Mouse (Mus musculus): ENCODE data around the gene Slx1b. TPM values are rescaled to one million over a fixed set of nuclear protein-coding genes. Genes with fewer than 3 reads are reported as not detected.

Gene Slx1b
- polyA plus RNA-seq, 1 experiment from 2014 or later: 7.1 TPM

DNA sequence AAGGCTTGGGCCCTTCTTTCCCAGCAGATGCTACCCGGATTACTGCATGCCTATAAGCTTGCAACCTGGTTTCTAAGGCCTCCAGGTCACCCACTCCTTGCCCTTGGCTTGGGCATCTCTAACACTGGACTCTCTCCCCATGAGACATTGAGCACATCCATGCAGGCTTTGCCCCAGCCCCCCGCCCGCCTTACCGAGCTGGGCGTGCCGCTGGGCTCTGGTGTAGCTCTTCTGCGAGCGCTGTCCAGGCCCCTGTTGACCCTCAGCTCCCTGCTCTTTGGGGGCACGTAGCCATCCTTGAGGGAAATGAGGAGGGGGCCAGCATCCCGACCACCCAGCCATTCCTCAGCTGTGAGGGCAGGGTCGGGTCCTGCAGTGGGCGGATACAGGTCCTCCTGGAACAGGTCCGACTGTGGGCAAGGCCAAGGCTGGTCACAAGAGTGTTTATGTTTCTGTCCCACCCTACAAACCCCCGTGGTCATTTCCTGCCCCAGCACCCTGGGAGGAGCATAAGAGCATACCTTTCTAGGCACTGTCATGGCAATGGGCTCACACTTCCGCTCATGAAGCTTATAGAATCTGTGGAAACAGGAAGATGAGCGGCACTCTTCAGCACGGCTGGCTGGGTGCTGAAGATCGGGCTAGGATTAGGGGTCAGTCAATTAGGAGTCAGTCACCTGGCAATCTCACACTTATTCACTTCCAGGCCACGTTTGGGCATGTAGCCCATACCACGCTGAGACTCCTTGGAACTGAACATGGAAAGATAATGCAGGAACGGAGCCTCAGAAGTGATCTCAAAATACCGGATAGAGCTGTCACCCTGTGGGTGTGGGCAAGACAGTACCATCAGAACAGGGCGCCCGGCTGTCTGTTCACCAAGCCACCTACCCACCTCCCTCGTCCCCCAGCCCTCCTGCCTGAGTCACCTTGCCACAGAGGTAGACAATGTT, 4.8 kb upstream of the Slx1b start:
- H3K4me1 ChIP-seq (replicated peaks; ENCODE audit: insufficient read depth, low read length): peaks cover 16% of the 10 kb centered on the region
- H3K4me2 ChIP-seq (ENCODE audit: low read length): no peak overlapping the region
- H3K36me3 ChIP-seq (ENCODE audit: insufficient read depth, low read length): no peaks in the 10 kb centered on the region
- WGBS: 82% methylated on average over 25 of the region's 25 CpGs
- H3K27me3 ChIP-seq (ENCODE audit: insufficient read depth, low read length): no peaks in the 10 kb centered on the region; the same call in 1 of the 2 replicates
- H3K4me3 ChIP-seq (replicated peaks; ENCODE audit: low read depth, low read length): no peak overlapping the region
- ATAC-seq (replicated peaks; ENCODE audit: low FRiP score, low read depth) (no peak), DNase-seq (ENCODE audit: low spot score) (no peak)
- no peaks in the 10 kb centered on the region for H3K9me3 ChIP-seq (replicated peaks; ENCODE audit: low read length)
- H3K27ac ChIP-seq: no peak overlapping the region
- TF ChIP-seq CTCF (IDR thresholded peaks at IDR 0.05; ENCODE audit: low read depth): no peak
- H3K9ac ChIP-seq (ENCODE audit: low read depth, low read length): no peak overlapping the region

DNA sequence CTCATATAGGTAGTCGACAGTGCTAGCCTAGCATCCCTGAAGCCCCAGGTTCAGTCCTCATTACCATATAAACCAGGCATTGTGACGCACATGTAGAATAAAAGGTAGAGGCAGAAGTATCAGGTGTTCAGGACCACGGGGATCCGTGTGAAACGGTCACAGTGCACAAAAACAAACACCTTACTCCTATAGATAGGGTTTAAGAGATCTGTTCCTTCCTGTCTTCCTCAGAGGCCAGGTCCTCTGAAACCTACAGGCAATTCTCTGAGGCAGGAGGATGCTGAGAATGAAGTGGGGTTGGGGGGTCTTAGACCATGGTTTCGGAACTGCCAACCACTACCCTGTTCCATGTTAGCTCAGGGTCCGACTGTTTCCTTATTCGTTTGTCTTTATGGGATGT, 2.3 kb upstream of the Slx1b start:
- no peak for ATAC-seq (replicated peaks; ENCODE audit: low FRiP score, low read depth)
- H3K9ac ChIP-seq (ENCODE audit: low read depth, low read length): no peak overlapping the region
- H3K4me3 ChIP-seq (replicated peaks; ENCODE audit: low read depth, low read length): no peak overlapping the region
- no peaks in the 10 kb centered on the region for H3K27me3 ChIP-seq (ENCODE audit: insufficient read depth, low read length)
- H3K9me3 ChIP-seq (replicated peaks; ENCODE audit: low read length): no peaks in the 10 kb centered on the region
- H3K4me1 ChIP-seq (replicated peaks; ENCODE audit: insufficient read depth, low read length): peaks cover 11% of the 10 kb centered on the region
- no peak for DNase-seq (ENCODE audit: low spot score)
- 94% methylated on average over 8 of the region's 8 CpGs for WGBS
- H3K27ac ChIP-seq: no peak overlapping the region
- no peaks in the 10 kb centered on the region for H3K36me3 ChIP-seq (ENCODE audit: insufficient read depth, low read length)
- no peak overlapping the region for H3K4me2 ChIP-seq (ENCODE audit: low read length)
- no peak for TF ChIP-seq CTCF (IDR thresholded peaks at IDR 0.05; ENCODE audit: low read depth)

GRCm38 (mm10) chr7:126696886-126697285, 1.3 kb upstream of the Slx1b start:
- Histone ChIP-seq H3K4me2 (ENCODE audit: low read length) (peak overlapping the region; percentile 78), H3K4me3 (replicated peaks; ENCODE audit: low read depth, low read length) (peak overlapping the region; percentile 77; the same call in 1 of the 2 replicates), H3K27ac (no peak overlapping the region), H3K4me1 (replicated peaks; ENCODE audit: insufficient read depth, low read length) (peaks cover 11% of the 10 kb centered on the region), H3K9ac (ENCODE audit: low read depth, low read length) (peak overlapping the region; percentile 70; the same call in 1 of the 2 replicates), H3K9me3 (replicated peaks; ENCODE audit: low read length) (no peaks in the 10 kb centered on the region), H3K27me3 (ENCODE audit: insufficient read depth, low read length) (no peaks in the 10 kb centered on the region), H3K36me3 (ENCODE audit: insufficient read depth, low read length) (peaks cover 6% of the 10 kb centered on the region; the same call in 1 of the 2 replicates)
- no peak for TF ChIP-seq CTCF (IDR thresholded peaks at IDR 0.05; ENCODE audit: low read depth)
- WGBS: 73% methylated on average over 3 of the region's 3 CpGs
- ATAC-seq (replicated peaks; ENCODE audit: low FRiP score, low read depth) (no peak), DNase-seq (ENCODE audit: low spot score) (no peak)

DNA sequence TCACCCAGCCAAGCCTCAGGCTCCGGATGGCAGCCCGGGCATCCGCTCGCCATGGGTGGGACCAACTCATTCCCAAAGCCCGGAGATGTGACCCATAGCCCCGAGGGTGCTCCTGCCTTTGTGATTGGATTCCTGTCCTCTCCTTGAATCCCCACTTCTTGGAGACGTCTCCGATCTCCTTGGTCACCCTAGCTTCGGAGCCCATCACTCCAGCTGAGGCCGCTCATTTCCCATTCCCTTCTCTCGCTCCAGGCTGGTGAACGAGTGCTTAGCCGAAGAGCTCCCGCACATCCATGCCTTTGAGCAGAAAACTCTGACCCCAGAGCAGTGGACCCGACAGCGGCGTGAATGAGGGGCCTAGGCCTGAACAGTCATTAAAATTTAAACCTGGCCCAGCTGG, 719 bp upstream of the Slx1b start:
- Histone ChIP-seq H3K4me2 (ENCODE audit: low read length) (peak overlapping the region; percentile 78), H3K27me3 (ENCODE audit: insufficient read depth, low read length) (no peaks in the 10 kb centered on the region), H3K9me3 (replicated peaks; ENCODE audit: low read length) (no peaks in the 10 kb centered on the region), H3K9ac (ENCODE audit: low read depth, low read length) (peak overlapping the region; percentile 70), H3K4me3 (replicated peaks; ENCODE audit: low read depth, low read length) (peak overlapping the region; percentile 77), H3K4me1 (replicated peaks; ENCODE audit: insufficient read depth, low read length) (peaks cover 9% of the 10 kb centered on the region), H3K27ac (peak overlapping the region; percentile 37; the same call in 1 of the 2 replicates), H3K36me3 (ENCODE audit: insufficient read depth, low read length) (peaks cover 9% of the 10 kb centered on the region; the same call in 1 of the 2 replicates)
- 3% methylated on average over 17 of the region's 17 CpGs for WGBS
- ATAC-seq (replicated peaks; ENCODE audit: low FRiP score, low read depth): no peak
- TF ChIP-seq CTCF (IDR thresholded peaks at IDR 0.05; ENCODE audit: low read depth): no peak
- no peak for DNase-seq (ENCODE audit: low spot score)

DNA sequence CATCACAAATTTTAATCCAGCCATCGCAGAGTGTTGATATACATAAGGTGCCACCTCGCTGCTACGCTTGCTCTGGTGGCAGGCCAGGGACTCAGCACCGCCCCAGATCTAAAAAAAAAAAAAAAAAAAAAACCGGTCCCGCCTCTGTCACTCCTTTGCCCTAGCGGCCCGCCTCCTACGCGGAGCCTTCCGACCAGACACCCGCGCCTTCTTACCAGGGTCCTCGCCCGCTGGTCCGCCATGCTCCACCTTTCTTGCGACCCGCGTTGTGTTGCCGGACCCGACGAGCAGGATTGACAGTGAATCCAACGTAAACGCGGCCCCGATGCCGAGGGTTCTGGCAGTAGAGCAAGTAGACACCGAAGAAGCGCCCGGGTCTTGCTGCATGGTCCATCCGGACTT, 373 bp downstream of the Slx1b start, which contains the start of gene Bola2:
Gene Bola2, plus strand, starts transcription at position 192 of the 402 bp plus-strand sequence.
- H3K27me3 ChIP-seq (ENCODE audit: insufficient read depth, low read length): no peaks in the 10 kb centered on the region
- H3K4me2 ChIP-seq (ENCODE audit: low read length): peak within 1 kb of the TSS; percentile 83
- H3K9me3 ChIP-seq (replicated peaks; ENCODE audit: low read length): no peaks in the 10 kb centered on the region
- H3K27ac ChIP-seq: peak within 1 kb of the TSS; percentile 98
- H3K4me3 ChIP-seq (replicated peaks; ENCODE audit: low read depth, low read length): peak within 1 kb of the TSS; percentile 77
- no peak for TF ChIP-seq CTCF (IDR thresholded peaks at IDR 0.05; ENCODE audit: low read depth)
- DNase-seq (ENCODE audit: low spot score) (peak; percentile 69), ATAC-seq (replicated peaks; ENCODE audit: low FRiP score, low read depth) (peak; percentile 27)
- 1% methylated on average over 31 of the region's 31 CpGs for WGBS
- H3K9ac ChIP-seq (ENCODE audit: low read depth, low read length): peak within 1 kb of the TSS; percentile 88
- H3K4me1 ChIP-seq (replicated peaks; ENCODE audit: insufficient read depth, low read length): peaks cover 7% of the 10 kb centered on the region
- H3K36me3 ChIP-seq (ENCODE audit: insufficient read depth, low read length): peaks cover 15% of the 10 kb centered on the region; the same call in 1 of the 2 replicates

- TF ChIP-seq CTCF (IDR thresholded peaks at IDR 0.05; ENCODE audit: low read depth): no peak
- Histone ChIP-seq H3K9ac (ENCODE audit: low read depth, low read length) (0 out of 2 replicates have a peak overlapping the region, but pooled peaks have one; percentile 31), H3K4me3 (replicated peaks; ENCODE audit: low read depth, low read length) (peak overlapping the region; percentile 77), H3K27me3 (ENCODE audit: insufficient read depth, low read length) (no peaks in the 10 kb centered on the region), H3K9me3 (replicated peaks; ENCODE audit: low read length) (no peaks in the 10 kb centered on the region), H3K27ac (no peak overlapping the region; the same call in 1 of the 2 replicates), H3K36me3 (ENCODE audit: insufficient read depth, low read length) (peaks cover 15% of the 10 kb centered on the region; the same call in 1 of the 2 replicates), H3K4me2 (ENCODE audit: low read length) (peak overlapping the region; percentile 83), H3K4me1 (replicated peaks; ENCODE audit: insufficient read depth, low read length) (peaks cover 7% of the 10 kb centered on the region)
- DNase-seq (ENCODE audit: low spot score) (peak; percentile 18), ATAC-seq (replicated peaks; ENCODE audit: low FRiP score, low read depth) (no peak)
- WGBS: 26% methylated on average over 10 of the region's 10 CpGs
Measured at GRCm38 (mm10) chr7:126694441-126695051, 1.0 kb downstream of the Slx1b start.
